Mouse (Mus musculus) kidney, adult 2 months (tissue): ENCODE measurements at regions not wholly inside any gene's neighbourhood (a gene's known extent, or its start where the extent isn't known, plus 50 kb on each side); places are given as distances from the start of the nearest gene placed in this dataset.

Source experiments
- CTCF ChIP-seq: fragments of 200-500 bp; conservative IDR thresholded peaks from 2 replicates; pipeline ENCODE4 v1.5.1; 2011; ENCODE audit warnings: low read depth, mild to moderate bottlenecking, control low read depth, low read length, moderate library complexity, mixed read lengths; ENCODE audit not compliant: insufficient read depth, insufficient read length
- POLR2A ChIP-seq: fragments of 200-500 bp; IDR thresholded peaks from one replicate; pipeline ENCODE4 v1.6.1; 2011; ENCODE audit warnings: low read depth, low read length, control low read depth

GRCm38 (mm10) chr15:64448581-64449140 lies 368.8 kb upstream of the Gm21798 start:
- TF ChIP-seq POLR2A (no peak), CTCF (no peak)
